Mouse (Mus musculus) hindbrain, embryonic 13.5 days (tissue): ENCODE measurements at regions not wholly inside any gene's neighbourhood (a gene's known extent, or its start where the extent isn't known, plus 50 kb on each side); places are given as distances from the start of the nearest gene placed in this dataset.
A peak's percentile ranks its signal among the peaks of the same experiment; 100 is the strongest.

Source experiments
- ATAC-seq: fragments of 200-750 bp; cut with Nextera tagmentation; 2 replicates; pipeline ENCODE4 v1.8.0; 2017; ENCODE audit warnings: moderate TSS enrichment; ENCODE audit not compliant: low FRiP score
- H3K27ac ChIP-seq: fragments of 300-500 bp; sonication (generic); 2 replicates; pipeline ENCODE4 v1.5.1; 2015; ENCODE audit warnings: inconsistent platforms, mild to moderate bottlenecking, moderate library complexity
- H3K27me3 ChIP-seq: fragments of 300-500 bp; sonication (generic); 2 replicates; pipeline ENCODE4 v1.6.1; 2015; ENCODE audit warnings: mild to moderate bottlenecking, inconsistent platforms
- H3K36me3 ChIP-seq: fragments of 300-500 bp; sonication (generic); 2 replicates; pipeline ENCODE4 v1.6.1; 2015; ENCODE audit warnings: mild to moderate bottlenecking, inconsistent platforms
- H3K4me1 ChIP-seq: fragments of 300-500 bp; sonication (generic); replicated peaks from 2 replicates; pipeline ENCODE4 v1.6.1; 2015; ENCODE audit warnings: inconsistent platforms
- H3K4me2 ChIP-seq: fragments of 300-500 bp; sonication (generic); 2 replicates; pipeline ENCODE4 v1.6.1; 2015; ENCODE audit warnings: inconsistent platforms, mild to moderate bottlenecking, moderate library complexity
- H3K4me3 ChIP-seq: fragments of 300-500 bp; sonication (generic); 2 replicates; pipeline ENCODE4 v1.5.1; 2015; ENCODE audit warnings: mild to moderate bottlenecking, inconsistent platforms
- H3K9ac ChIP-seq: fragments of 300-500 bp; sonication (generic); 2 replicates; pipeline ENCODE4 v1.6.1; 2015; ENCODE audit warnings: mild to moderate bottlenecking, inconsistent platforms
- H3K9me3 ChIP-seq: fragments of 300-500 bp; sonication (generic); 2 replicates; pipeline ENCODE4 v1.6.1; 2016; ENCODE audit warnings: inconsistent platforms
- WGBS: fragments of 180-500 bp; shearing (Covaris S2); methylation state at CpG from one replicate; pipeline ENCODE4 v1.1.7; 2015; 5-methylcytosine and 5-hydroxymethylcytosine counted together

- Histone ChIP-seq H3K9ac (no peak overlapping the region), H3K36me3 (no peaks in the 10 kb centered on the region), H3K4me1 (peaks cover 13% of the 10 kb centered on the region), H3K9me3 (no peaks in the 10 kb centered on the region), H3K27me3 (no peaks in the 10 kb centered on the region), H3K27ac (no peak overlapping the region), H3K4me2 (no peak overlapping the region), H3K4me3 (no peak overlapping the region)
- no peak for ATAC-seq
- WGBS = 64% methylated on average over 5 of the region's 5 CpGs
These were observed 155.0 kb downstream of the Gsdmc2 start for GRCm38 (mm10) chr15:63689788-63690575.

DNA sequence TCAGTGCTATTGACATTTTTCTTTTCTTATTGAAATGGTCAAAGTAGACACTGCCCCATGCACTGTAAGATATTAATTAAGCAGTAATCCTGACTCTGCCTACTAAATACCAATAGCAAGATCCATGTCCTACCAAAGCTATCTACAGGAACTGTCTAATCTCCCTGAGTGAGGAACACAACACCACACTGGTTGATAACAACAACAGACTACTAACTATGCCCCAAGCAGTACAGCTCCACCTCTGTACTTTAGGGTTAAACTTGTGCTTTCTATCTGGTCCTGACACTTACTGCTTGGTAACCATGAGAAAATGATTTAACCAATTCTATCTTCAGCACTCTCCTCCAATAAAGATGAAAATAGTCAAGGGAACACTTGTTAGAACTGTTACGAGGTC lies 157.1 kb downstream of the Gsdmc2 start:
- Histone ChIP-seq H3K9me3 (no peaks in the 10 kb centered on the region), H3K9ac (no peak overlapping the region), H3K4me3 (no peak overlapping the region), H3K4me2 (no peak overlapping the region), H3K27me3 (no peaks in the 10 kb centered on the region), H3K4me1 (peaks cover 9% of the 10 kb centered on the region), H3K36me3 (no peaks in the 10 kb centered on the region), H3K27ac (no peak overlapping the region)
- 98% methylated on average over 1 of the region's 1 CpGs for WGBS
- no peak for ATAC-seq

- H3K9me3 ChIP-seq = no peaks in the 10 kb centered on the region
- H3K4me1 ChIP-seq = 0 out of 2 replicates have a peak, but pooled peaks cover 4% of the 10 kb centered on the region
- no peak overlapping the region for H3K4me2 ChIP-seq
- no peaks in the 10 kb centered on the region for H3K36me3 ChIP-seq
- no peak overlapping the region for H3K27ac ChIP-seq
- no peaks in the 10 kb centered on the region for H3K27me3 ChIP-seq
- no peak overlapping the region for H3K9ac ChIP-seq
- no peak for ATAC-seq
- 56% methylated on average over 3 of the region's 3 CpGs for WGBS
- no peak overlapping the region for H3K4me3 ChIP-seq
These were observed 157.9 kb downstream of the Gsdmc2 start for GRCm38 (mm10) chr15:63686954-63687562.

- Histone ChIP-seq H3K4me1 (no peaks in the 10 kb centered on the region; the same call in 1 of the 2 replicates), H3K4me3 (no peak overlapping the region), H3K9ac (no peak overlapping the region), H3K9me3 (no peaks in the 10 kb centered on the region), H3K4me2 (no peak overlapping the region), H3K27ac (no peak overlapping the region), H3K27me3 (no peaks in the 10 kb centered on the region), H3K36me3 (no peaks in the 10 kb centered on the region)
- 38% methylated on average over 3 of the region's 3 CpGs for WGBS
- no peak for ATAC-seq
These were observed 164.7 kb downstream of the Gsdmc2 start for GRCm38 (mm10) chr15:63679984-63680925.

DNA sequence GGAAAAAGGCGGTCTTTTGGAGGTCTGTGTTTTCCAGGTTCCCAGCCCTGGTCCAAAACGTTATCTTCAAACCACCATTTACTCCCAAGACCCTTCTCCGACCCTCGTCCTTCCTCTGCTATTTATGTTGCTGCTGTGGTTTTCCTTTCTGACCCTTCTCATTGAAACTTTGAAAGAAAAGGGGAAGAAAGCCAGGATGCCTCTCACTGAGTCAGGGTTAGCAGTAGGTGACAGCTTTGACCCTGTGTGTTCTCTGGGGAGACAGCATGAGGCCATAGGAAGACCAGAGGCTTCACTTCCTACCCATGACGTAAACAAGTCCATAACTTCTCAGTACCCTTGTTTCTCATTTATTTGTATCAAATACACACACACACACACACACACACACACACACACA lies 166.1 kb downstream of the Gsdmc2 start:
- no peak for ATAC-seq

DNA sequence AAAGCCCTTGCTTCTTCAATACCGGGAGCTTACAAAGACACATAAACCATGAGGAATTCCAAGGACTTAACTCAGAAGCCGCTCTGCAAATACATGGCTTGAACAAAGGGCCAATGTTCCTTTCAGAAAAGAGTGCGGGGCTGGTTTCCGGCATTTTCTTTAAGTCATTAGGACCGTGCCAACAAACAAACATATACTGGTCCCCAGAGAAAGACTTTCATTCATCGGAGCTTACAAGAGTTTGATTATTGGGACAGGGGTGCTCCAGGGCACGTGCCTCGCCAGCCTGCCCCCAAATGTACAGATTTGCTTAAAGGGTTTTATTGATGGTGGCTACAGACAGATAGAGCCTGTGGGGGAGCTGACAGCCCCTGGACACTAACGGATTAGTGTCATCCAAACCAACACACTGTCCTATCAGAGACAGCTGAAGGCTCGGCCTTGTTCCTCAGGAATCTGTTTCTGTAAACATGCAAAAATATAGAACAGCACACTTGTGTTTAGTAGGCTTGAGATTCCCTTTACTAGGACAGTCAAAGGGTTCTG lies 169.4 kb downstream of the Gsdmc2 start:
- ATAC-seq = no peak
- WGBS = 44% methylated on average over 10 of the region's 10 CpGs
- Histone ChIP-seq H3K27ac (no peak overlapping the region), H3K9ac (no peak overlapping the region), H3K4me3 (no peak overlapping the region), H3K9me3 (no peaks in the 10 kb centered on the region), H3K36me3 (no peaks in the 10 kb centered on the region), H3K27me3 (no peaks in the 10 kb centered on the region), H3K4me1 (no peaks in the 10 kb centered on the region; the same call in 1 of the 2 replicates), H3K4me2 (no peak overlapping the region)

More for the DNA sequence above, 166.1 kb downstream of the Gsdmc2 start:
- Histone ChIP-seq H3K27me3 (no peaks in the 10 kb centered on the region), H3K9me3 (no peaks in the 10 kb centered on the region), H3K4me3 (no peak overlapping the region), H3K9ac (no peak overlapping the region), H3K27ac (no peak overlapping the region), H3K36me3 (no peaks in the 10 kb centered on the region), H3K4me1 (no peaks in the 10 kb centered on the region; the same call in 1 of the 2 replicates), H3K4me2 (no peak overlapping the region)
- 76% methylated on average over 5 of the region's 5 CpGs for WGBS

DNA sequence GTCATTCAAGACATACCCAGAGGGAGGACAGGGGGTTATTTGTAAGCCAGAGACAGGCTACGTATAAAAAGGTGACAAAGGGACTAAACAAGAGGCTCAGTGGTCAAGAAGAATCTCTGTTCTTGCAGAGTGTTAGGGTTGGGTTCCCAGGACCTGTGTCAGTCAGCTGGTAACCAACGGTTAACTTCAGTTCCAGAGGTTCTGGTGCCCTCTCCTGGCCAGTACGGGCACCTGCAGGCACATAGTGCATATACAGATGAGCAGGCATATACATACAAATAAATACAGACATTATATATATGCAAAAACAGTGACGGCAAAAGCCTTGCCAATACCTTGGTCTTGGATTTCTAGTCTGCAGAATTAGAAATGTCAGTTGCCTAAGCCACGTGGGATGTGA lies 170.6 kb downstream of the Gsdmc2 start:
- Histone ChIP-seq H3K9ac (no peak overlapping the region), H3K4me2 (no peak overlapping the region), H3K27ac (no peak overlapping the region), H3K9me3 (no peaks in the 10 kb centered on the region), H3K36me3 (no peaks in the 10 kb centered on the region), H3K4me3 (no peak overlapping the region), H3K4me1 (no peaks in the 10 kb centered on the region), H3K27me3 (no peaks in the 10 kb centered on the region)
- no peak for ATAC-seq
- 92% methylated on average over 5 of the region's 5 CpGs for WGBS

DNA sequence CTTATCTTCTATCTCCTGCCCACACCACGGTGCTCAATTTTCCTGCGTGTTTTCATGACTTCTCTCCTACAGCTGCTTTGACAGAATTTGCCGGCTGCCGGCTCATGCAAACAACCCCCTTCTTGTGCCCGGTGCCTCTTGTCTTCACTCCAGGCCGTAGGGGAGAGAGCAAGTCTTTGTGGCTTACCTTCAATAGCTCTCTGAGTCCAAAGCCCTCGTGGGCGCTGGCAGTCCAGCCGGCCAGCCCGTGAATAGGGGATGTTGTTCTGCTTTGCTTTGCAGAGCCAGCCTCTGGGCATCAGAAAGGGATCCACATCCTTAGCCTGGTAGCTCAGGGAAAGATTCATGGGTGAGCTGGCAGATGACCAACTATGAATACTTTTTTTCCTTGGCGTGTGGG lies 173.9 kb downstream of the Gsdmc2 start:
- Histone ChIP-seq H3K36me3 (no peaks in the 10 kb centered on the region), H3K9ac (no peak overlapping the region), H3K9me3 (no peaks in the 10 kb centered on the region), H3K4me3 (no peak overlapping the region), H3K27me3 (no peaks in the 10 kb centered on the region), H3K4me1 (no peaks in the 10 kb centered on the region), H3K27ac (peak overlapping the region; percentile 52), H3K4me2 (no peak overlapping the region)
- ATAC-seq = no peak; the same call in 1 of the 2 replicates
- WGBS = 62% methylated on average over 11 of the region's 11 CpGs

DNA sequence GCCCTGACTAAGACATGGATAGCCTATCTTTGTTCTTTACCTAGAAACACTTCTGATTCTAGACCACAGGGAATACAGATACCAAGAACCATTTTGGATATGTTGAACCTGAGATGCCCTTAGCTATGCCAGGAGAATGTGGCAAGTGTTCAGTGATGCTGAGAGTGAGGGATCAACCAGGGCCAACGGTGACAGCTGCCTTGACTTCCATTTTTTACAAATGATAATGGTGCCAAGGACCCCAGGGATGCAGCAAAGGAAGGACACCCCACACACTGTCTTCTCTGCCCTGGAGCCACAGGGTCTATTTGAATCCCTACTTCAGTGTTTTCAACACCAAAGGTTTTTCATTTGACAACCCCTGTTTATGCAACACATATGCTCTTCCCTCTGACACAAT lies 174.4 kb downstream of the Gsdmc2 start:
- no peaks in the 10 kb centered on the region for H3K27me3 ChIP-seq
- no peaks in the 10 kb centered on the region for H3K9me3 ChIP-seq
- H3K4me3 ChIP-seq = no peak overlapping the region
- 79% methylated on average over 1 of the region's 1 CpGs for WGBS
- H3K36me3 ChIP-seq = no peaks in the 10 kb centered on the region
- H3K4me1 ChIP-seq = no peaks in the 10 kb centered on the region
- no peak overlapping the region for H3K4me2 ChIP-seq
- ATAC-seq = no peak
- H3K27ac ChIP-seq = peak overlapping the region; percentile 52
- no peak overlapping the region for H3K9ac ChIP-seq

- H3K36me3 ChIP-seq = no peaks in the 10 kb centered on the region
- H3K4me1 ChIP-seq = no peaks in the 10 kb centered on the region
- WGBS = 89% methylated on average over 5 of the region's 5 CpGs
- no peak overlapping the region for H3K4me3 ChIP-seq
- H3K27me3 ChIP-seq = no peaks in the 10 kb centered on the region
- H3K9me3 ChIP-seq = no peaks in the 10 kb centered on the region
- no peak for ATAC-seq
- no peak overlapping the region for H3K4me2 ChIP-seq
- H3K27ac ChIP-seq = no peak overlapping the region
- no peak overlapping the region for H3K9ac ChIP-seq
These were observed 177.4 kb downstream of the Gsdmc2 start for GRCm38 (mm10) chr15:63667536-63667935.

DNA sequence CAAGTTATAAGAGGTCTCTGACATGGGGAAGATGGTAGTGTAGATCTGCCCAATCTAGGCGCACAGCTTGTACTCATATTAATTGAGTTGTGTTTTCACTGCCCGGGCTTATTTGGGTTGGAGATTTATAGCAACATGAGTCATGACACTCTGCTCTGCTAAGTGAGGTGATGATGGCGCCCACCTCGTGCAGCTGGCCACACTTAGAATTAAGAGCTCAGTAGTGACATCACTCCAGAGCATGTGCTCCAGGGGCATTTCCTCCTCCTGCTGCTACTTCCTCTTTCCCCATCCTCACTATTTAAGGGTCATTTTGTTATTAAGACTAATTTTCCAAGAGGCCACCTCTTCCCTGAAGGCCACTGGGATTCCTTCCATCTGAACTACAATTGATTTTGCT lies 179.5 kb downstream of the Gsdmc2 start:
- 93% methylated on average over 4 of the region's 4 CpGs for WGBS
- Histone ChIP-seq H3K4me1 (no peaks in the 10 kb centered on the region), H3K36me3 (no peaks in the 10 kb centered on the region), H3K9ac (no peak overlapping the region), H3K27me3 (no peaks in the 10 kb centered on the region), H3K4me2 (no peak overlapping the region), H3K27ac (no peak overlapping the region), H3K4me3 (no peak overlapping the region), H3K9me3 (no peaks in the 10 kb centered on the region)
- no peak for ATAC-seq

DNA sequence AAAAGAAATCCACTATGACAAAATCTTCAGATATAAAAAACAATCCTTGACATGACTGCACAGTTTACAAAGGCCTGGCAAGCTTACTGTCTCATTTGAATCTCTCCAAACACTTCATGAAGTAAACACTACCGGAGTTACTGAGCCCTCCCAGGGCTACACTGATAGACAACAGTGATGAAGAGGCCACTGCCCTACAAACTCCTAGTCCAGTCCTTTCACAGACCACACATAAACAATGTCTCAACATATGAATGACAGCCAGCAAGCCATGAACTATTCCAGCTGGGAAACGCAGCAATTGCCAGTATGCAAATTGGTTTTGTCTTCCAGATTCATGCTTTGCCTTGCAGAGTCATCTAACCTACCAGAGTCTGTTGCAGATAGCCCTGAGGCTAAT lies 180.1 kb downstream of the Gsdmc2 start:
- H3K4me1 ChIP-seq = no peaks in the 10 kb centered on the region
- no peaks in the 10 kb centered on the region for H3K36me3 ChIP-seq
- no peaks in the 10 kb centered on the region for H3K9me3 ChIP-seq
- no peaks in the 10 kb centered on the region for H3K27me3 ChIP-seq
- WGBS = 58% methylated on average over 2 of the region's 2 CpGs
- H3K4me3 ChIP-seq = no peak overlapping the region
- no peak overlapping the region for H3K4me2 ChIP-seq
- no peak overlapping the region for H3K27ac ChIP-seq
- ATAC-seq = no peak
- no peak overlapping the region for H3K9ac ChIP-seq
